ENCODE assay signal across 24 mouse cellular contexts in genomic region chr5:14167776-14168175, GRCm38 (mm10).
DNase-seq lines count a peak whose midpoint lies in the region; ATAC-seq and TF ChIP-seq lines count a peak whose summit lies in the region.
"Had no signal": no experiment of that assay in that cellular context is flagged by ENCODE, and none has a peak within 500 bp of the region (broad histone marks: within the 10 kb centered on the region; RNA-seq: fewer than 3 reads in every experiment).

No protein-coding gene starts in this region.

- H3K27ac ChIP-seq in embryonic facial prominence, embryonic 11.5 days (replicated peaks; ENCODE audit: low read depth, low read length) = no peak overlapping the region
- no peak overlapping the region for H3K27ac ChIP-seq in embryonic facial prominence, embryonic 10.5 days (replicated peaks)
- H3K27ac ChIP-seq in stomach, postnatal 0 days (replicated peaks) = no peak overlapping the region
- H3K27ac ChIP-seq: embryonic facial prominence, embryonic 13.5 days; forebrain, embryonic 10.5 days; kidney, embryonic 15.5 days; liver, embryonic 13.5 days had no signal

- WGBS in embryonic facial prominence, embryonic 11.5 days = 68% methylated on average over 3 of the region's 3 CpGs
- 72% methylated on average over 3 of the region's 3 CpGs for WGBS in embryonic facial prominence, embryonic 10.5 days
- WGBS in stomach, postnatal 0 days = 75% methylated on average over 3 of the region's 3 CpGs

- no peak for TF ChIP-seq EP300 in stomach, postnatal 0 days (optimal IDR thresholded peaks at IDR 0.05)

- no peaks in the 10 kb centered on the region for H3K27me3 ChIP-seq in embryonic facial prominence, embryonic 11.5 days (ENCODE audit: control insufficient read depth, insufficient read depth, low read length)
- H3K27me3 ChIP-seq in embryonic facial prominence, embryonic 10.5 days (replicated peaks; ENCODE audit: low read depth, poor library complexity, severe bottlenecking) = no peaks in the 10 kb centered on the region
- H3K27me3 ChIP-seq in stomach, postnatal 0 days (ENCODE audit: control insufficient read depth, insufficient read depth, low read length) = no peaks in the 10 kb centered on the region
- H3K27me3 ChIP-seq: embryonic facial prominence, embryonic 13.5 days; kidney, embryonic 15.5 days; liver, embryonic 13.5 days had no signal

- DNase-seq in embryonic facial prominence, embryonic 11.5 days (ENCODE audit: low spot score) = peak; percentile 26
- DNase-seq in embryonic facial prominence, embryonic 10.5 days (ENCODE audit: low spot score) = no peak
- peak; percentile 6 for DNase-seq in lung, postnatal 36 days
- DNase-seq in lung, postnatal 10 days = no peak
- peak; percentile 40 for DNase-seq in R1 (ENCODE audit: low read depth, low spot score)
- no peak for DNase-seq in stomach, postnatal 0 days (ENCODE audit: low spot score)
- no peak for DNase-seq in layer of hippocampus, adult 11-12 months (ENCODE audit: low spot score)
- DNase-seq in urinary bladder, postnatal 25 days (ENCODE audit: low spot score) = no peak
- DNase-seq: adrenal gland, postnatal 36 days; B cell, adult 2 months; cerebellum, adult 9-11 months; heart, postnatal 4 days; left cerebral cortex, postnatal 4 days; liver, embryonic 13.5 days; lung, postnatal 4 days; midbrain, embryonic 14.5 days; right cerebral cortex, postnatal 25 days had no signal

- ATAC-seq in embryonic facial prominence, embryonic 11.5 days (replicated peaks; ENCODE audit: insufficient number of reproducible peaks, low FRiP score, low TSS enrichment, low read depth) = no peak
- no peak for ATAC-seq in stomach, postnatal 0 days (ENCODE audit: low FRiP score, low TSS enrichment)
- ATAC-seq: activated CD4-positive, CD25-positive, alpha-beta regulatory T cell, adult 4 months; inflammation-experienced regulatory T-cells, adult 6 months had no signal

- H3K4me3 ChIP-seq in embryonic facial prominence, embryonic 11.5 days (ENCODE audit: low read depth, low read length) = no peak overlapping the region
- no peak overlapping the region for H3K4me3 ChIP-seq in embryonic facial prominence, embryonic 10.5 days
- no peak overlapping the region for H3K4me3 ChIP-seq in stomach, postnatal 0 days (ENCODE audit: low read depth, low read length)
- H3K4me3 ChIP-seq: embryonic facial prominence, embryonic 13.5 days; forebrain, embryonic 10.5 days; kidney, embryonic 15.5 days; liver, embryonic 13.5 days had no signal

- H3K36me3 ChIP-seq in embryonic facial prominence, embryonic 11.5 days (replicated peaks; ENCODE audit: control insufficient read depth, insufficient read depth, low read depth, low read length) = no peaks in the 10 kb centered on the region
- no peaks in the 10 kb centered on the region for H3K36me3 ChIP-seq in embryonic facial prominence, embryonic 10.5 days (replicated peaks)
- no peaks in the 10 kb centered on the region for H3K36me3 ChIP-seq in stomach, postnatal 0 days (ENCODE audit: control insufficient read depth, insufficient read depth, low read length)
- H3K36me3 ChIP-seq: embryonic facial prominence, embryonic 13.5 days; forebrain, embryonic 10.5 days; G1E; kidney, embryonic 15.5 days; liver, embryonic 13.5 days had no signal

- H3K4me1 ChIP-seq in embryonic facial prominence, embryonic 11.5 days (ENCODE audit: control insufficient read depth, insufficient read depth, low read length) = no peaks in the 10 kb centered on the region
- H3K4me1 ChIP-seq in embryonic facial prominence, embryonic 10.5 days = no peaks in the 10 kb centered on the region
- H3K4me1 ChIP-seq in stomach, postnatal 0 days (replicated peaks; ENCODE audit: control insufficient read depth, insufficient read depth) = no peaks in the 10 kb centered on the region
- H3K4me1 ChIP-seq: embryonic facial prominence, embryonic 13.5 days; forebrain, embryonic 10.5 days; kidney, embryonic 15.5 days; liver, embryonic 13.5 days had no signal

- H3K4me2 ChIP-seq in embryonic facial prominence, embryonic 11.5 days (ENCODE audit: low read depth, low read length) = no peak overlapping the region
- no peak overlapping the region for H3K4me2 ChIP-seq in stomach, postnatal 0 days (replicated peaks; ENCODE audit: low read depth)
- H3K4me2 ChIP-seq: embryonic facial prominence, embryonic 13.5 days; heart, embryonic 11.5 days; kidney, embryonic 15.5 days; liver, embryonic 13.5 days had no signal

- H3K9ac ChIP-seq in embryonic facial prominence, embryonic 11.5 days (replicated peaks; ENCODE audit: low read length) = no peak overlapping the region
- H3K9ac ChIP-seq in stomach, postnatal 0 days (ENCODE audit: low read length) = no peak overlapping the region
- H3K9ac ChIP-seq: embryonic facial prominence, embryonic 13.5 days; kidney, embryonic 15.5 days; liver, embryonic 13.5 days had no signal

- peak; percentile 60 for TF ChIP-seq CTCF in stomach, postnatal 0 days (IDR thresholded peaks at IDR 0.05; ENCODE audit: low read depth)

- H3K9me3 ChIP-seq in embryonic facial prominence, embryonic 11.5 days (replicated peaks; ENCODE audit: control insufficient read depth, low read length) = no peaks in the 10 kb centered on the region
- no peaks in the 10 kb centered on the region for H3K9me3 ChIP-seq in embryonic facial prominence, embryonic 10.5 days
- no peaks in the 10 kb centered on the region for H3K9me3 ChIP-seq in stomach, postnatal 0 days (ENCODE audit: control insufficient read depth, low read length)
- H3K9me3 ChIP-seq: embryonic facial prominence, embryonic 13.5 days; forebrain, embryonic 10.5 days; G1E; kidney, embryonic 15.5 days; liver, embryonic 13.5 days had no signal

Comparison
In these comparisons a context has a peak if more than half of its experiments do, and no peak if none do; other contexts are left out.
1. DNase-seq: peak in embryonic facial prominence, embryonic 11.5 days (single experiment), lung, postnatal 36 days (single experiment) and R1 (single experiment); none in embryonic facial prominence, embryonic 10.5 days (single experiment), lung, postnatal 10 days (single experiment), stomach, postnatal 0 days (single experiment), layer of hippocampus, adult 11-12 months (single experiment) and urinary bladder, postnatal 25 days (single experiment).